Mouse (Mus musculus) lung, postnatal 14 days (tissue): ENCODE results near the gene Cracr2b.

Source experiments
- DNase-seq: peaks from one replicate; pipeline ENCODE4 v3.0.0; 2021

The Cracr2b gene

GRCm38 (mm10) chr7:141492738-141493137, 31.8 kb downstream of the Cracr2b start:
- no peak for DNase-seq

GRCm38 (mm10) chr7:141493729-141494128, 32.8 kb downstream of the Cracr2b start:
- DNase-seq = no peak

- DNase-seq = no peak
Observed at GRCm38 (mm10) chr7:141495379-141495778, 34.5 kb downstream of the Cracr2b start.

GRCm38 (mm10) chr7:141495940-141496339, 35.0 kb downstream of the Cracr2b start:
- DNase-seq = no peak

- no peak for DNase-seq
Observed at GRCm38 (mm10) chr7:141497600-141497999, 36.7 kb downstream of the Cracr2b start.

GRCm38 (mm10) chr7:141501820-141502555, 41.1 kb downstream of the Cracr2b start:
- DNase-seq = no peak

- no peak for DNase-seq
Observed at GRCm38 (mm10) chr7:141502556-141502905, 41.6 kb downstream of the Cracr2b start.

- DNase-seq = no peak
Observed at GRCm38 (mm10) chr7:141506278-141506677, 45.4 kb downstream of the Cracr2b start.

GRCm38 (mm10) chr7:141508160-141508559, 47.3 kb downstream of the Cracr2b start:
- DNase-seq = no peak

GRCm38 (mm10) chr7:141510196-141510595, 49.3 kb downstream of the Cracr2b start:
- no peak for DNase-seq

GRCm38 (mm10) chr7:141510681-141511191, 49.8 kb downstream of the Cracr2b start:
- DNase-seq = no peak
